Mouse (Mus musculus): Measurements from ENCODE around the gene Ppm1m.
A peak's percentile ranks its signal among the peaks of the same experiment; 100 is the strongest.
"Not testable (repeated sequence)": the region's sequence is repeated elsewhere in the genome, so short reads cannot be mapped to it uniquely, and the experiment has no call there.

Gene Ppm1m

DNA sequence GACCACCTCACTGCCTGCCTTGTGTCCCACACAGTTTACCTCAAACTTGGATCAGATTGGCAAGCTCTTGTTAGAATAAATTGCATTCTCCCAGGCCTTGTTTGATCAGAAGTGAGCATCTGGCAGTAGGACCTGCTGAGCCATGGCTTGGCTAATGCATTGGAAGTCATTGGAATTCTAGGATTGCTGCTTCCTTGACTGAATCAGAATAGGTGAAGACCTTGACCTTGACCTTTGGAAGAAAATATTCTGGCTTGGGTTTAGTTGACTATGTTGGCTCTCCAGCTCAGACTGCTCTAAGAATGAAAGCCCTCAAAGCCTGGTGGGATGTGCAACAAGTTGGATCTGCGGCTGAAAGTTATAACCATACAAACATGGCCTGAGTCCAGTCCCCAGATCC lies 8.2 kb downstream of the Ppm1m start:
- DNase-seq = no peak

DNA sequence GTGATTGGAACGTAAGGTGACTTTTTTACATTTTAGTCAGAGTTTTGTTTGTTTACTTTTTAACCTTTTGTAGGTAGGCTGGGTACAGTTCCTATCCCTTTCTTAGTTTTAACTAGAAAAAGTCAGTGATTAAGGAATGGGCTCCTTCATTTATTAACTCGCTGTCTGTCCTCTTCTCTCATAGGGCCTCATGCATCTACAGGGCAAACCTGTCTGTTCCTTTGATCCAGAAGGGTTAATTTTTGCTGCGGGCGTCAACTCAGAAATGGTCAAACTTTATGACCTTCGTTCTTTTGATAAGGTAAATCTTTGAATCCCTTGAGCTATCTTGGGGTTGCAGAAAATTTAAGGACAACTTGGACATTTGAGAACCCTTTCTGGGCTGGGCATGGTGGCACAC lies 15.6 kb downstream of the Ppm1m start:
- DNase-seq = no peak

DNA sequence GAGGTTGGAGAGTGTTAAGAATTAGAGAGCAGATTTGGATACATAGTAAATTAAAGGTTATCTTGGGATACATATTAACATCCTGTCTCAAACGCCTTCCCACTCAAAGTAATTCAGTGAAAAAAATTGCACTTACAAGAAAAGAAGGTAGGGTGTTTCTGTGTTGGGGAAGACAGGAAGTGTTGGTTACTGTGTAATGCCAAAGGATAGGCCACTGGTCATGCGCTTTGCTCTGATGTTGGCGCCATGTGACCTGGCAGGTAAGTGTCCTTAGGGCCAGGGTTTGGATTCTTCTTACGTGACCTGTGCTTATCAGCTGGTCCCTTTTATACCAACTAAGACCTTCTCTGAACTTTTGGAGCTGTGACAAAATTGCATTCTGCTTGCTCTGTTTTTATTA lies 17.4 kb downstream of the Ppm1m start:
- peak in 1 of 2 experiments; percentile 36 for DNase-seq

DNA sequence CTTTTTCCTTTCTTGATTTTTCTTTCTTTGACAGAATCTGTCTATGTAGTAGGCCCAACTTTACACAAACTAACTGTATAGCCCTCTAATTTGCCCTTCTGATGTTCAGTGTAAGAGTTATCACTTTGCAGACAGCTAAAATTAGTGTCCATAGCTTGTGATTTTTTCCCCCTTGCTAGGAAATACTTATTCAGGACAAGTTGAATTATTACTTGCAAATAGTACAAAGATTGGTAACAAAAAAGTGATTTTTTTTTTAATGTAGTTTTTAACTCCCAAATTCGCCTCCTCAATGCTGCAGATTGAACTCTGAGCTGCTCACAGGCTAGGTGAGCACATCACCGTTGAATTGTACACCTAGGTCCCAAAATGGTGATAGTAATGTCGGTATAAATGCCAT lies 19.6 kb downstream of the Ppm1m start:
- no peak for DNase-seq

DNA sequence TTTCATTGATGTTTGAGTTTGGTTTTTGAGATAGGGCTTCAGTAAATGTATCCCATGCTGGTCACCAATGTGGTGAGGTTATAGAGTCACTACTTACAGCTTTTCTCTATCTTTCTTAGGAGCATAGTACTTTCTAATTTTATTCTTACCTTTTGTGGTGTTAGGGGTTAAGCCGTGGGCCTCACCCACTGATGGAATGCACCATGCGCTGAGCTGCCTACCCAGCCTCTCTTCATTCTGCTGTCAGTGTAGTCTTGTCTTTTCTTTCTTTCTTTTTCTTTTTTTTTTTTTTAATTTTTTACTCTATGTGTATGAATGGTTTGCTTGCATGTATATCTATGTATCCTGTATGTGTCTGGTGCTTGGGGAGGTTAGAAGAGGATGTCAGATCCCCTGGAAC lies 20.1 kb downstream of the Ppm1m start:
- no peak for DNase-seq

DNA sequence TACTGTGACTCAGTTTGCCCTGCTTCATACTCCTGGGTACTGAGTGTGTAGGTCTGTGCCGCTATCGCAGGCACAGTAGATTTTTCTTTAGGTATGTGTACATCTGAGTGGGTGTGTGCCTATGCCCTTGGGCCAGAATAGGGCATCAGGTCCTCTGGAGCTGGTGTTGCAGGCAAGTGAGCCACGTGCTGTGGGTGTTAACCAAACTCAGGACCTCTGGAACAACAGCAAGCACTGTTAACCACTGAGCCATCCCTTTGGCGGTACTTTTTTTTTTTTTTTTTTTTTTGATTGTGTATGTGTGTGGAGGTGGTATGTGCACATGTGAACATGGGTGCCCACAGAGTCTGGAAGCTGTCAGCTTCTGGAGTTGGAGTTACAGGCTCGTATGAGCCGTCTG lies 21.7 kb downstream of the Ppm1m start:
- no peak for DNase-seq

DNA sequence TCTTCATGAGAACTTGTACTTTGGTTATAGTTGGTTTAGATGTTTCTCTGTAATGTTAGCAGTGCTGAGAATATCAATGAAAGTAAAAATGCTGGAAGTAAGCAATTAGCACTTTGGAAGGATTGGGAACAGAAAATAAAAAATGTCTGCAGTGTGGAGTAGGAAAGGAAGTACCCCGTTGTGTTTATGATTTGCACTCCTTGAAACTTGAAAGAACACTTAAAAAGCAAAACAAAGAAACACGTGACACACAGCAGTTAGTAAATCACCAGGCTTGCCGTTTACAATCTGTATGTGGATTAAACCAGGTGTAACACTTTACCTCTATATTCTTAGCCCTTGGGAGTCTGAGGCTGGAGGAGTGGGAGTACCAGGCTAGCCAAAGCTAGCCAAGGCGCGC lies 22.8 kb downstream of the Ppm1m start:
- no peak for DNase-seq

DNA sequence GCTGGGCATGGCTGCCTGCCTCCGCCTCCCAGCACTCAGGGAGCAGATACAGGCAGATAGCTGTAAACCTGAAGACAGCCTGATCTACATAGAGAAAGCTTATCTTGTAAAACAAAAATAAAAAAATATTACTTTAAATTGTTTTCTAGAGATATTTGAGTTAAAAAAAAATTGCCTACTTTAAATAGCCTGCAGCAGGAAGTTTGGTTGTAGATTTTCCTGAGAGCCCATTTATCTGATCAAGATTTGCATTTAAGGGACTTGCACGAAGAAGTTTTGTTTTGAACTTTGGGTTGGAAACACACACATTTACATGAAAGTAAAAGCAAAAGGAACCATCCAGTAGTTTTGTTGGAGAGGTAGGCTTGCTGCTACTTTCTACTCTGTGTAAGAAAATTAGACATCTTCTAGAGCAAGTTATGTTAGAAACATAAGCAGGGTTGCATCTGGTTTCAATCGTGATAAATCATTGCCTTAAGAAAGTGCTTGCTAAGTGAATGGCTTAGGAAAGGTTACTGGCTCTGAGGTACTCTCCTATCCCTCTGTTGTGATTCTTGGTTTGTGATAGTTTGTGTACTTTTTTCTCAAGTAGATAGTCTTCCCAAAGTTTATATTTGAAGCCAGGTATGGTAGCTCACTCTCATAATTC lies 23.9 kb downstream of the Ppm1m start:
- no peak for DNase-seq

DNA sequence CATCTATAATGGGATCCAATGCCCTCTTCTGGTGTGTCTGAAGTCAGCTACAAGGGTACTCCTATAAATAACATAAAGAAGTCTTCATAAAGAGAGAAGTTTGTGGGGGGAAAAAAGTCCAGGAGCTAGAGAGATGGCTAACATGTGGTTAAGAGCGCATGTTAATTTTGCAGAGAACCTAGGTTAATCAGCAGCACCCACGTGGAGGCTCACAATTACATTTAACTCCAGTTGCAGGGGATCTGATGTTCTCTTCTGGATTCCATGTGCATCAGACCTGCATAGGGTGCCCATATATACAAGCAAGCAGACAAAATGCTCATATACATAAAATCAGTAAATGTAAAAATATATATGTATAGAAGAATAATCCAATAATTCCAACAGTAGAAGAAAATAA lies 26.2 kb downstream of the Ppm1m start:
- DNase-seq = no peak

DNA sequence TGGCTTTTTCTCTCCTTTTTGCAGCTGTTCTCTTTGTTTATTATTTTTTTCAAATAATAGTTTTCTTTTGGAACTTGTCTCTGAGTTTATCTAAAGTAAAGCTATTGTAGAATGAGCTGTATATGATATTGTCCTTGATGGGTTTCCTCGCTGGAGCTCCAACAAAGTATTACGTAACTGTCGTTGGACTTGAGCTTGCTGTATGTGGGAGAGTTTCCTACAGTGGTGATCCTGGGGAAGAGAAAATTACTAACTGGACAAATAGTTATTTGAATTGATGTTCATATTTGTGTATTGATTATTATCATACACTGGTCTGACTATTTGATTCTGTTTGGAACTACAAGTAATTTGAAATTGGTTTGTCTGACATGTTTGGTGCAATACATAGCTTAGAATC lies 27.0 kb downstream of the Ppm1m start:
- no peak for DNase-seq

DNA sequence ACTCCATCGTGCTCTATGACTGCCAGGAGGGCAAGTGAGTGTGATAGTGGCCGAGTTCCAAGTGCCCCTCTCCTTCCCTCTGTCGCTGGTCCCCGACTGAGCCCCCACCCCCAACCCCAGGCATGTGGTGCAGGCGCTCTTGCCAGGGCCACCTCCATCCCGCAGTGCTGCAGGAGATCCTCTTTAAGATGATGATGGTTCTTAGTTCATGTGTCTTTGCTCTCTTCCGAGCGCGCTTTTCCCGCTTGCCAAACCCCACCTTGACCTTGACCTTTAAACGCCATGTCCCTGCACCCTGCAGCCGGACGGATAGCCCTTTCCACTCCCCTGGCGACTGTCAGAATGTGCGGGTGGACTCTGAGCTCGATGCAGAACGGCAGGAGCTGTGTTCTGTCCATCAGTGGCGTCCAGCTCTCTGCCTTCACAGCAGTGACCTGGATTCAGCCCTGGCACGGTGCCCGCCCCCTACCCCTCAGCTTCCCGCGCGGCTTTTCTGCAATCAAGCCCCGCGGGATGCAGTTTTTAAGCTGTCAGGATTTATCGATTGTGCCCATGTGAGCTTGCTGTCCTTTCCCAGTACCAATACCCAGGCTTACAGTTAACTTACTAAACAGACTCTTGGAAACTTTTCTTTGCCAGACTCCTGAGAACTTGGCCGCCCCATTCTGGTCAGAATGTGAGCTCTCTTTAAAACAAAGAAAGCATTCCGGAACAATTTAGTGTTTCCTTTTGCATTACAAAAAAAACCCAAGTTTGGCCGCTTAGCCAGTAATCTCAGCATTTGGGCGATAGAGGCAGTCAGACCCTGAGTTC lies 28.0 kb downstream of the Ppm1m start:
- DNase-seq = peak; percentile 88 to 93

DNA sequence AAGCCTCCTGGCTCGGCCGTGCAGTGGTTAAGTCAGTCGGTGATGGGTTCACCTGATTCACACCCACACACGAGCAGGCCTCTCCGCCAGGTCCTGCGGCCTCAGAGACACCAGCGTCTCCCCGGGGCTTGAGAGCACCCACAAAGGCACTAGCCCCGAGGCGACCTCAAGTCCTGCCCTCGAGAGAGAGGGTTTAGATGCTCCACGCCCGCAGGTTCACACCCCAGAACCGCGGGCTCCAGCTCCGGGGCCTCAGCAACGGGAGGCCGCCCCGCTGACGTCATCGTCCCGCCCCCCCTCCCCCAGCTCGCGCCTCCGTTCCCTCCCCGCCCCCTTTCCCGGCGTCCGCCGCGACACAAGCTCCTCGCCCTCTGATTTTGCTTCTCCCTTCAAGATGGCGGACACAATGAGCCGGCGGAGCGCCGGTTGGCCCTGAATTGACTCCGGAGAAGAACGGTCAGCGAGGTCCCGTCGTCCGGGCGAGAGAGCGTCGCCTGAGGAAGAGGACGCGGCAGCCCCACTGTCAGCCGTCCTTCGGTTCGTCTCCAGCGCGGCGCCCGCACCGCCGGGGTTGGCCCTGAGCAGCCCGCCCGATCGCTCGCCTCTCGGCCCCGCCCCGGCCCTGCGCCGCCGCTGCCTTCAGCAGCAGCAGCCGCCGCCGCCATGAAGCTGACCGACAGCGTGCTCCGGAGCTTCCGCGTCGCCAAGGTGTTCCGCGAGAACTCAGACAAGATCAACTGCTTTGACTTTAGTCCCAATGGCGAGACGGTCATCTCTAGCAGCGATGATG lies 28.8 kb downstream of the Ppm1m start, which contains the start of gene Wdr82:
Wdr82 (plus strand) TSS at position 373 of the 790 bp plus-strand sequence.
- DNase-seq = peak; percentile 93 to 95

DNA sequence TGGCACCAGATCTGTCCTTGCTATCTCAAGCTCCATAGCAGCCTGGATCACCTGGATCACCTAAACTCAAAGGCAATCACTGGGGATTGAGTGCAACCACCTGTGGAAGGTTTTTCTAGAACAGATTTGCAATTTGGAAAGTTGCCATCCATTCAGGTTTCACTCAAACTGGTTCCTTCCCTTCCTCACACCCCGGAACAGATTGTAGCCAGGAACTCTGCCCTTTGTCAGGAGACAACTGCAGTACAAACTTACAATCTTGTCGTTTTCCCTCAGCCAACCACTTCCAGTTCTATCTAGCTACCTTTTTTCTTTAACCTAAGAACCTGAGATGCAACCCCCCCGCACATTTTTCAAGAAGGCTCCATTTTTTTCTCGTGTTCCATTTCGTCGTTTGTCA lies 29.6 kb downstream of the Ppm1m start:
- DNase-seq = peak in 1 of 2 experiments; percentile 37

DNA sequence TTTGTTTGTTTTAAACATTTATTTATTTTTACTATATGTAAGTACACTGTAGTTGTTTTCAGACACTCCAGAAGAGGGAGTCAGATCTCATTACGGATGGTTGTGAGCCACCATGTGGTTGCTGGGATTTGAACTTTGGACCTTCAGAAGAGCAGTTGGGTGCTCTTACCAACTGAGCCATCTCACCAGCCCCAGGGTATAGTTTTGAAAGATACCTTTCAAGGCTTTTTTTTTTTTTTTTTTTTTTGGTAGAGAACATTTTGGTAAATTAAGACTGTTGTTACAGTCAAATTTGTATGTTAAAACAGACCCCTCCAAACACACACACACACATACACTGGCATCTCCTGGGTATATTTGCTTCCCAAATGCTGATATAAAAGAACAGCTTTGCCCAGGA lies 30.5 kb downstream of the Ppm1m start:
- not testable (repeated sequence) for DNase-seq

DNA sequence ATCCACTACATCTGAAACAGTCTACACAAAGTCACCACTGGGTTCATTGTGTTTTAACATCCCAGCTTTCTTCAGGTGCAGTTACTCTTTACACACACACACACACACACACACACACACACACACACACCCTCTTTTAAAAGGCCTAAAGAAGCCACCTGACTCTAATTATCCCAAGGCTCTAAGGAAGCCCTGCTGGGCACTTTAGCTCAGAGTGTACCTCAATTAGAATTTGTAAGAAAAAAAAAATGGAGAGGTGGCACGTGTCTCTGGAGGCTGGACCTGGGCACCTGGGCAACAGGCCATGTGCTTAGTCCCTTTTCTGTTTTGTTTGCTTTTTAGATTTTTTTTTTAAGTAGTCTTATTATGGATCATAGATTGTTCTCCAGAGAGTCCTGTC lies 31.8 kb downstream of the Ppm1m start:
- no peak for DNase-seq

DNA sequence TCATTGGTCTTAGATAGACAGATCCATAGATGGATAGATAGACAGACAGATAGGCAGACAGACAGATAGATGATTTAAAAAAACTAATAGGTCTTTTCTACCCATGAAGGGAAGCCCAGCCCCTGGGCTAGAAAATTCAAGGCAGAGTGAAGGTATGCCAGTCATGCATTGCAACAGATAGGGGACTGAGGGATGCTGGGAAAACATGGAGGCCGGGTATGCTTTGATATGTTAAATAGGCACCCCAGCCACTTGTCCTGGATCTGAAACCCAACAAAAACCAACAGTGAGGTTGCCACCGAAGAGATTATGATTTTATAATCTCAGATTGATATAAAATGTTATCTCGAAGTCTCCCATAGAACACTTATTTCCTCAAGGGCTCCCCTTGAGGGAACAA lies 32.3 kb downstream of the Ppm1m start:
- DNase-seq = no peak

DNA sequence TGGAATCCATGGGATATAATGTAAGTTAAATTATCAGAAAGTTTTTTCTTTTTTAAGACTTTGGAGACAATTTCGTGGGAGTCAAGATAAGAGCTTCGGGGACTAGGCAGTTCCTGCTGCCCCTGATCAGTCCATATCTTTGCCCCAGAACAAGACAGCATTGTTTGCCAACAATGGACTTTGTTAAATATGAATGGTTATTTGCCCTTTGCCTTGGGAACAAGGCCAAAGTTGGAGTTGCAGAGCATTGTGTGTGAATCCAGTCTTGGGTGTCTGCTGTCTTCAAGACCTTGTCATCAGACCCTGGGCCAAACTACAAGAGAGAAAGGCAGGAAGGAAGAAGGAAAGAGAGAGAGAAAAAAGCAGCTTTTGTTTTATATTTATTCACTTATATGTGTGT lies 32.8 kb downstream of the Ppm1m start:
- DNase-seq = no peak

DNA sequence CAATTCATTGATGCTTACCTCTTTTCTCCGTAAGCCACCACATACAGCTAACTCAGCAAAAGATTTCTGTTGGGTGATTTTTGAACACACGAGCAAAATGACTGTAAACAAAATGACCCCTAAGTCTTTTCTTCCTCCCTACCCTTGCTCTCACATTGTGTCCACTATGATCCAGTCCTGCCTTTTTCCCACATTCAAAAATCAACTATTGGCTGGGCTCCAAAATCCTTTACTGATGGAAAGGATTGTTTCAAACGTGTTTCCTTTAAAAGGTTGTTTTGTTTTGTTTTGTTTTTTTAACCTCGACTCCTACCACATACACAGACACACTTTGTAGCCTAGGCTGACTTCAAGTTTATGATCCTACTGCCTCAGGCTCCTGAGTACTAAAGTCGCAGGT lies 39.1 kb downstream of the Ppm1m start:
- no peak for DNase-seq

DNA sequence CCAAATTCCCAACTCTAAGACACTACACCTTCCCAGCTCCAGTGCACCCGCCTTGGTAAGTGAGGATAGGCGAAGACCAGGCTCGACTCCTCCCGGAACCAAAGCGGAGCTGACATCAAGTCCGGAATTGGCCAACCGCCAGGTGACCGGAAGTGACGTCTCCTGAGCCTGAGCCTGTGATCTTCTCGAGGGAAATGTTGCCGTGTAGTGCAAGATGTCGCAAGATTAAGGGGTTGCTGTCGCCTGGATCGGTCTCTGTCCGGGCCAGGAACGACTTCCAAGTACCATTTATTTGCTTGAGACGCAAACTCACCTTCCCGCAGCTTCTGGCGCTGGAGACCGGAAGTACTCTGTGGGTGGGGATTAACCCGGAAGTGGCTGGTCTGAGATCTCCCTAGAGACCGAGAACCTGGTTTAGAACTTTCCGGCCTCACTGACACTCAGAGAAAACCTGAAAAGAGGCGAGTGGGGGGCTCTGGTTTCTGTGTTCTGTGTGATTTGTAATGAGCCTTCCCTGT lies 39.7 kb downstream of the Ppm1m start:
- DNase-seq = peak; percentile 97 to 100

DNA sequence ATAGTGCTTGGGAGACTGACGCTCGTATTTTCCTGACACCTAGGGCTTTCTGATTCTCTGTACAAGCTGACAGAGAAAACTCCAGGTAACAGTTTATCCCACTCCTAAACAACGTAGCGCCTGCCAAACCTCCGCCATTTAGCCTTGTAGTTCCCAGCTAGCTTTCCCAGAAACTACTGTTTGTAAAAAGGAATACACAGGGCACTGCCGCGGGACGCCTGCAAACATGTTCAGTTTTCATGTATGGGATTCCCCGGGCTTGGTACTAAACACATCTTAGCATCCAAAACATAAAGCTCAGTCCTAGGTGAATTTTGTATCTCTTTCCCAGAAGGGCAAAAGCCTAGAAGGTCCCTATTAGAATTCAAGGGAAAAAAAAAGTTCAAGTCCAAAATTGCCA lies 40.3 kb downstream of the Ppm1m start:
- DNase-seq = no peak

DNA sequence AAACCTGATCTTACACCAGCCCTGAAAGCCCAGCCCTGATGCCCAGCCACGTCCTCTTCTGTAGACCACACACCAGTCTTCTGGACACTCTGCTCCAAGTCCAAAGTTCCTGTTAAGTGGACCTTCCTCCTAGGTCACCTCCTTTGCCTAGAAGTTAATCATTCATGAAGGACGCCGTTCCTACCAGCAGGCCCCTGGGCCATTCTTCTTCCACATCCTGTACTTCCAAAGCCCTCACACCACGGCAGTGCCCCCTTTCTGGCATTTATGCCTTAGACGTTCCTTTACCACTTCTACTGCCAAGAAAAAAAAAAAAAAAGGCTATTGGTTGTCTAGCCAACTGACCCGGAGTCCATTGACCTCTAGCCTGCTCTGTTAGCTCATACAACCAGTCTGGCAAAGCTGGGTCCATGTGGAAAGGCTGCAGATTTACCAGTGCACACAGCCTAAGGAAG lies 41.5 kb downstream of the Ppm1m start, which contains the start of gene Glyctk:
Glyctk (minus strand) TSS at position 102 of the 455 bp plus-strand sequence.
- DNase-seq = peak; percentile 73 to 87

DNA sequence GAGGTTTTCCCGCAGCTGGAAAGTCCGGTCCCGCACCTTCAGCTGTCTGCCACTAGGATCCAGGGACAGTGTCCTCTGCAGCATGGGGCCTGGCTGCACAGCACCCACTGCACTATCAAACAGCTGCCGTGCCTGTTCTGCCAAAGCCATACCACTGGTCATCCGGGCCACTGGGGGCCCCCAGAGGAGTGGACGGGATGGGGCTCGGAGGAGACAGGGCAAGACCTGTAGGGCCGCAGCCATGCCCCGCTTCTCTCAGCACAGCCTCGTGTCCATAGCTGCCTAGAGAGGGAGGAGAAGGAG lies 42.0 kb downstream of the Ppm1m start:
- DNase-seq = no peak

DNA sequence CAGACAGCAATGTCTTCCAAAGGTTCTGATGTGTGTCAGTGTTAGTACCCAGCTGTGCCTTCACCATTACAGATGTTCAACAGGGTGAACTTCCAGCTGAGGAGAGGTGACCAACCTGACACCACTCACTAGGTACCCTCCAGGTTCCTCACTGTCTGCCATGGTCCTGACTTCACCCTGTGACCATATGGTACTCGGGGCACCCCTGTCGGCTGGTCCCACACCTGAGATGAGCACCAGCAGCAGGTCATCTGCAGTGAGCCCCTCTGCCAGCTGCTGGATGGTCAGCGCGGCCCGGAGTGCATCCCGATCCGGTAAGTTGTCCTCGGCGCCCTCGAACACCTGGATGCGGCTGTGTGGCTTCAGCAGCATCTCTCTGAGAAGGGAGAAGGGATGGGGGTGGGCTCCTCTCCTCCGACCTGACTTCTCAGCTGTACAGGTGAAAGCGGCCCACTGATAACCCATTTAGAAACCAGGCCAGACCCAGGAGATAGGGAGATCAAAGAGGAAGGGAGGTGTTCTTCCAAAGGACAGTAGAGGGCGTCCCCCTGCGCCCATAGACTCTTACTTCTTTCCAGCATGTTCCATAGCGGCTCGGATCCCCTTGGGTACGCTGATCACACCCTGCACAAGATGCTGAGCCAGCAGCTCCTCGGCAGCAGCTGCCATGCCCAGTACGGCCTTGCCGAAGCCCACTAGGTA lies 42.5 kb downstream of the Ppm1m start:
- DNase-seq = peak; percentile 64 to 71

All from kidney, postnatal 36 days (tissue).